In genomic region chr2:31006434-31006833, GRCm38 (mm10) we compare ENCODE assay signal across 10 mouse cellular contexts. TPM values are rescaled to one million over a fixed set of nuclear protein-coding genes. Genes with fewer than 3 reads are reported as not detected.
DNase-seq lines count a peak whose midpoint lies in the region; ATAC-seq and TF ChIP-seq lines count a peak whose summit lies in the region.
"Had no signal": no experiment of that assay in that cellular context is flagged by ENCODE, and none has a peak within 500 bp of the region (broad histone marks: within the 10 kb centered on the region; RNA-seq: fewer than 3 reads in every experiment).

No protein-coding gene starts in this region.

- peak; percentile 73 to 87 for TF ChIP-seq EP300 in MEL (IDR thresholded peaks at IDR 0.05; ENCODE audit: low read depth in 1 of 2, low read length in 2 of 2)
- peak; percentile 74 for TF ChIP-seq EP300 in liver, embryonic 14.5 days (IDR thresholded peaks at IDR 0.05; ENCODE audit: low read depth)

- no peak for TF ChIP-seq CTCF in MEL (IDR thresholded peaks at IDR 0.05 in 2 of 3, conservative IDR thresholded peaks at IDR 0.05 in 1 of 3; ENCODE audit: control insufficient read depth in 1 of 3, insufficient read depth in 1 of 3, low read depth in 2 of 3, low read length in 3 of 3, poor library complexity in 1 of 3, severe bottlenecking in 1 of 3)
- no peak for TF ChIP-seq CTCF in liver, embryonic 14.5 days (IDR thresholded peaks at IDR 0.05; ENCODE audit: low read depth)
- no peak for TF ChIP-seq CTCF in left cerebral cortex, adult 2 months (IDR thresholded peaks at IDR 0.05)

- H3K9ac ChIP-seq in MEL (ENCODE audit: control insufficient read depth, low read depth, low read length, poor library complexity, severe bottlenecking), result peak overlapping the region; percentile 87
- peak overlapping the region; percentile 65 for H3K9ac ChIP-seq in liver, embryonic 14.5 days (replicated peaks)

- peaks cover 0 to 9% of the 10 kb centered on the region in 2 experiments; a peak in 2 of 4 replicates for H3K36me3 ChIP-seq in MEL (ENCODE audit: control insufficient read depth in 1 of 2, insufficient read depth in 2 of 2, low read length in 2 of 2)
- no peaks in the 10 kb centered on the region; the same call in 1 of the 2 replicates for H3K36me3 ChIP-seq in liver, embryonic 14.5 days (replicated peaks; ENCODE audit: control insufficient read depth, insufficient read depth, low read depth)

- ATAC-seq in liver, embryonic 14.5 days (ENCODE audit: insufficient read depth), result peak; percentile 89

- intact Hi-C loops in gastrocnemius, postnatal 36 days (cut with DNase I), result no loop called here
- intact Hi-C loops in left cerebral cortex, adult 2 months (cut with DNase I), result no loop called here
- intact Hi-C loops in left cerebral cortex, postnatal 36 days (cut with DNase I), result no loop called here

- 13% methylated on average over 5 of the region's 5 CpGs for WGBS in liver, embryonic 14.5 days (ENCODE audit: insufficient replicate concordance)

- no peaks in the 10 kb centered on the region for H3K27me3 ChIP-seq in MEL (ENCODE audit: control insufficient read depth in 1 of 2, insufficient read depth in 2 of 2, low read length in 2 of 2)
- no peaks in the 10 kb centered on the region for H3K27me3 ChIP-seq in liver, embryonic 14.5 days (ENCODE audit: control insufficient read depth, insufficient read depth, low read length)

- peak overlapping the region; percentile 69 for H3K4me2 ChIP-seq in liver, embryonic 14.5 days (ENCODE audit: low read depth)

- DNase-seq in 416B (ENCODE audit: low read depth) (peak; percentile 49), MEL (ENCODE audit: low read depth, low spot score) (peak; percentile 96)
- peak; percentile 66 for DNase-seq in heart, adult 8-10 months (ENCODE audit: low spot score)
- peak; percentile 77 to 82 (median 79) for DNase-seq in liver, embryonic 14.5 days (ENCODE audit: low read depth in 3 of 3, low spot score in 3 of 3)
- DNase-seq in gastrocnemius, postnatal 36 days, result no peak
- no peak for DNase-seq in left cerebral cortex, adult 2 months (ENCODE audit: extremely low spot score in 1 of 2, low spot score in 2 of 2)
- DNase-seq in left cerebral cortex, postnatal 36 days (ENCODE audit: low spot score in 2 of 2), result no peak
- DNase-seq: cerebellum, postnatal 36 days; gastrocnemius, adult 2 months; kidney, postnatal 4 days had no signal

- TF ChIP-seq RAD21 in MEL (IDR thresholded peaks at IDR 0.05; ENCODE audit: low read depth, low read length), result no peak

- peaks cover 15 to 22% of the 10 kb centered on the region in 2 experiments for H3K4me1 ChIP-seq in MEL (ENCODE audit: control insufficient read depth in 1 of 2, insufficient read depth in 2 of 2, low read length in 2 of 2)
- peaks cover 23 to 30% of the 10 kb centered on the region in 2 experiments for H3K4me1 ChIP-seq in liver, embryonic 14.5 days (replicated peaks; ENCODE audit: control insufficient read depth in 2 of 2, insufficient read depth in 2 of 2, low read length in 1 of 2)

- no peaks in the 10 kb centered on the region for H3K9me3 ChIP-seq in MEL (replicated peaks; ENCODE audit: insufficient read depth, low read length)
- no peaks in the 10 kb centered on the region for H3K9me3 ChIP-seq in liver, embryonic 14.5 days (ENCODE audit: control insufficient read depth, low read length)

- H3K4me3 ChIP-seq in MEL (ENCODE audit: control insufficient read depth in 1 of 2, insufficient read depth in 1 of 2, low read depth in 2 of 2, low read length in 2 of 2), result peak overlapping the region; percentile 63 to 76
- peak overlapping the region; percentile 46 to 47 for H3K4me3 ChIP-seq in liver, embryonic 14.5 days (ENCODE audit: insufficient read depth in 1 of 2, low read depth in 2 of 2, low read length in 2 of 2)
- H3K4me3 ChIP-seq in left cerebral cortex, adult 2 months, result no peak overlapping the region
- H3K4me3 ChIP-seq: gastrocnemius, adult 2 months had no signal

- peaks cover 3% of the 10 kb centered on the region; the same call in 1 of the 2 replicates for H3K79me2 ChIP-seq in MEL (ENCODE audit: control insufficient read depth, insufficient read depth, low read length, poor library complexity)

- peak overlapping the region; percentile 98 for H3K27ac ChIP-seq in MEL (ENCODE audit: control insufficient read depth, low read depth, low read length)
- H3K27ac ChIP-seq in liver, embryonic 14.5 days, result peak overlapping the region; percentile 87
- H3K27ac ChIP-seq in left cerebral cortex, adult 2 months, result no peak overlapping the region
- H3K27ac ChIP-seq: gastrocnemius, adult 2 months had no signal

- TF ChIP-seq POLR2A in MEL (IDR thresholded peaks at IDR 0.05; ENCODE audit: control insufficient read depth in 1 of 2, insufficient read depth in 1 of 2, low read depth in 1 of 2, low read length in 2 of 2, poor library complexity in 1 of 2), result peak; percentile 74 to 94

TF ChIP-seq in MEL, 35 proteins besides CTCF, POLR2A, EP300 and RAD21 (continues in another document):
- peak; percentile 98 for TF ChIP-seq ETS1 (IDR thresholded peaks at IDR 0.05; ENCODE audit: low read depth, low read length)
- TF ChIP-seq CHD1 (IDR thresholded peaks at IDR 0.05; ENCODE audit: low read depth, low read length), result no peak
- TF ChIP-seq ZNF384 (IDR thresholded peaks at IDR 0.05; ENCODE audit: low read depth, low read length), result no peak
- peak; percentile 74 for TF ChIP-seq USF1 (IDR thresholded peaks at IDR 0.05; ENCODE audit: low read depth, low read length)
- no peak for TF ChIP-seq CHD2 (IDR thresholded peaks at IDR 0.05; ENCODE audit: low read length)
- peak; percentile 99 for TF ChIP-seq MXI1 (IDR thresholded peaks at IDR 0.05; ENCODE audit: low read depth, low read length)
- TF ChIP-seq JUND (IDR thresholded peaks at IDR 0.05; ENCODE audit: low read depth, low read length), result no peak
- no peak for TF ChIP-seq MAZ (IDR thresholded peaks at IDR 0.05; ENCODE audit: low read depth, low read length)
- peak; percentile 46; the same call in 1 of the 2 replicates for TF ChIP-seq MYB (IDR thresholded peaks at IDR 0.05; ENCODE audit: low read depth, low read length)
- no peak for TF ChIP-seq POLR2AphosphoS5 (IDR thresholded peaks at IDR 0.05; ENCODE audit: borderline replicate concordance, low read depth, low read length)
- TF ChIP-seq TCF12 (IDR thresholded peaks at IDR 0.05; ENCODE audit: low read depth, low read length), result peak; percentile 97
- peak; percentile 97 for TF ChIP-seq NRF1 (IDR thresholded peaks at IDR 0.05; ENCODE audit: insufficient read depth, low read depth, low read length, poor library complexity, severe bottlenecking)
- peak; percentile 89 for TF ChIP-seq NELFE (IDR thresholded peaks at IDR 0.05; ENCODE audit: low read depth, low read length)
- 0 out of 2 replicates have a peak, but pooled peaks have one; percentile 7 for TF ChIP-seq ZKSCAN1 (IDR thresholded peaks at IDR 0.05; ENCODE audit: low read depth, low read length)
- TF ChIP-seq ELF1 (IDR thresholded peaks at IDR 0.05; ENCODE audit: low read depth, low read length), result 0 out of 2 replicates have a peak, but pooled peaks have one; percentile 55
- peak; percentile 90 for TF ChIP-seq TAL1 (IDR thresholded peaks at IDR 0.05; ENCODE audit: low read length)
- TF ChIP-seq HCFC1 (IDR thresholded peaks at IDR 0.05; ENCODE audit: low read depth, low read length), result peak; percentile 76
- TF ChIP-seq MAFK (IDR thresholded peaks at IDR 0.05; ENCODE audit: borderline replicate concordance, low read depth, low read length), result no peak

RNA-seq across cellular contexts. Expression of gene Usp20, which starts 24.4 kb away (rescaled TPM):
- total RNA-seq in MEL (2012; rRNA removed), result 7.0 and 9.4 TPM in 2 replicates
- polyA plus RNA-seq in MEL (2012; ENCODE audit: insufficient read depth in 1 of 2, insufficient read length in 2 of 2, low read depth in 1 of 2, low replicate concordance in 2 of 2, missing spikeins in 1 of 2), result 10 to 100 TPM in 1 of 2 experiments, not detected in 1; 10.8 TPM
- total RNA-seq in heart, adult 8-10 months (2022), result 10 to 100 TPM; 53.8 to 62.3 (median 59.7) TPM
- polyA plus RNA-seq in liver, embryonic 14.5 days (2012; rRNA removed), result 2.5 and 2.7 TPM in 2 replicates
- 2.7 and 3.2 TPM in 2 replicates for polyA plus RNA-seq in liver, embryonic 14.5 days (2014; fragmentation: Nextera tagmentation; extraction: Ambion mirVana)
- 1 to 10 TPM; 6.6 to 8.7 TPM for total RNA-seq in gastrocnemius, postnatal 36 days (2021)
- total RNA-seq in left cerebral cortex, adult 2 months (2021), result 10 to 100 TPM; 76.0 to 82.8 TPM
- 10 to 100 TPM; 74.1 to 80.2 TPM for total RNA-seq in left cerebral cortex, postnatal 36 days (2021)

RNA-seq across cellular contexts. Expression of gene BC005624, which starts 24.4 kb away (rescaled TPM):
- 36.8 and 39.6 TPM in 2 replicates for total RNA-seq in MEL (2012; rRNA removed)
- 10 to 100 TPM in 1 of 2 experiments, not detected in 1; 63.0 TPM for polyA plus RNA-seq in MEL (2012; ENCODE audit: insufficient read depth in 1 of 2, insufficient read length in 2 of 2, low read depth in 1 of 2, low replicate concordance in 2 of 2, missing spikeins in 1 of 2)
- total RNA-seq in heart, adult 8-10 months (2022), result 10 to 100 TPM; 20.1 to 28.3 (median 24.1) TPM
- 13.2 and 24.4 TPM in 2 replicates for polyA plus RNA-seq in liver, embryonic 14.5 days (2012; rRNA removed)
- polyA plus RNA-seq in liver, embryonic 14.5 days (2014; fragmentation: Nextera tagmentation; extraction: Ambion mirVana), result 22.2 and 25.7 TPM in 2 replicates
- total RNA-seq in gastrocnemius, postnatal 36 days (2021), result 10 to 100 TPM; 19.8 to 22.8 TPM
- total RNA-seq in left cerebral cortex, adult 2 months (2021), result 10 to 100 TPM; 65.0 to 68.6 TPM
- total RNA-seq in left cerebral cortex, postnatal 36 days (2021), result 10 to 100 TPM; 63.9 to 66.9 TPM

RNA-seq across cellular contexts. Expression of gene Tor1a, which starts 38.7 kb away (rescaled TPM):
- total RNA-seq in MEL (2012; rRNA removed), result 45.8 and 55.6 TPM in 2 replicates
- polyA plus RNA-seq in MEL (2012; ENCODE audit: insufficient read depth in 1 of 2, insufficient read length in 2 of 2, low read depth in 1 of 2, low replicate concordance in 2 of 2, missing spikeins in 1 of 2), result 10 to 100 TPM in 1 of 2 experiments, not detected in 1; 60.1 TPM
- total RNA-seq in heart, adult 8-10 months (2022), result 10 to 100 TPM in 2 of 4 experiments, 1 to 10 TPM in 2; 8.3 to 14.3 (median 9.9) TPM
- polyA plus RNA-seq in liver, embryonic 14.5 days (2012; rRNA removed), result 25.0 and 29.3 TPM in 2 replicates
- 34.3 and 34.8 TPM in 2 replicates for polyA plus RNA-seq in liver, embryonic 14.5 days (2014; fragmentation: Nextera tagmentation; extraction: Ambion mirVana)
- total RNA-seq in gastrocnemius, postnatal 36 days (2021), result 1 to 10 TPM; 4.1 to 5.1 TPM
- 10 to 100 TPM; 38.0 to 43.2 TPM for total RNA-seq in left cerebral cortex, adult 2 months (2021)
- total RNA-seq in left cerebral cortex, postnatal 36 days (2021), result 10 to 100 TPM; 36.7 to 46.5 TPM

RNA-seq across cellular contexts. Expression of gene Tor1b, which starts 53.7 kb away (rescaled TPM):
- total RNA-seq in MEL (2012; rRNA removed), result 26.1 and 36.9 TPM in 2 replicates
- 10 to 100 TPM; 33.0 to 55.6 TPM for polyA plus RNA-seq in MEL (2012; ENCODE audit: insufficient read depth in 1 of 2, insufficient read length in 2 of 2, low read depth in 1 of 2, low replicate concordance in 2 of 2, missing spikeins in 1 of 2)
- 10 to 100 TPM; 27.8 to 28.4 (median 28.2) TPM for total RNA-seq in heart, adult 8-10 months (2022)
- polyA plus RNA-seq in liver, embryonic 14.5 days (2012; rRNA removed), result 10.7 and 14.6 TPM in 2 replicates
- polyA plus RNA-seq in liver, embryonic 14.5 days (2014; fragmentation: Nextera tagmentation; extraction: Ambion mirVana), result 14.7 and 15.7 TPM in 2 replicates
- total RNA-seq in gastrocnemius, postnatal 36 days (2021), result 10 to 100 TPM; 19.0 to 22.7 TPM
- 10 to 100 TPM; 28.0 to 32.9 TPM for total RNA-seq in left cerebral cortex, adult 2 months (2021)
- 10 to 100 TPM; 28.4 to 31.8 TPM for total RNA-seq in left cerebral cortex, postnatal 36 days (2021)

Comparison
In these comparisons a context has a peak if more than half of its experiments do, and no peak if none do; other contexts are left out.
1. DNase-seq: peak in 416B (single experiment), MEL (single experiment), heart, adult 8-10 months (single experiment) and liver, embryonic 14.5 days (3 of 3); none in gastrocnemius, postnatal 36 days (0 of 2), left cerebral cortex, adult 2 months (0 of 2) and left cerebral cortex, postnatal 36 days (0 of 2).